Mouse (Mus musculus) lung, postnatal 0 days (tissue): Measurements from ENCODE around the gene Gm10322.

Experiments
- CTCF ChIP-seq: IDR thresholded peaks from 2 replicates; pipeline ENCODE4 v1.5.1; 2016; ENCODE audit warnings: antibody characterized with exemption, mild to moderate bottlenecking
- EP300 ChIP-seq: IDR thresholded peaks from 2 replicates; pipeline ENCODE4 v1.6.1; 2016; ENCODE audit warnings: antibody characterized with exemption, mild to moderate bottlenecking, control low read depth

DNA sequence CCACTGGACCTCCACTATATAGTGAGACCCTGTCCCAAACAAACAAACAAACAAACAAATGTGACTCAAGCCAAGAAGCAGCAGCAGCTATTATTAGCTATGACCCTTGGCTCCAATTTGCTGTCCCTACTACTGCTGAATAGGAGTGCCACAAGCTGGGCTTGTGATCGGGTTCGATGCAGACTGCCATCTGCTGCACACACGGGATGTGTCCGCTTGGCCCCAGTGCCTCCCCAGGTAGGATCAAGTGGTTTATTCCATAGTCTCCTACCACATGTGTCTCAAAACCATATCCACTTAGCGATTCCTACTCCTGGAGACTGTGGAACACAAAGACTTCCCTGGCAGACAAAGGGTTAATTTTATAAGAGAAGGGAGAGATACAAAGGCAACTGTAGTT is 1.7 kb upstream of the Gm10322 start:
- no peak for TF ChIP-seq CTCF
- no peak for TF ChIP-seq EP300
